Mouse (Mus musculus) embryonic fibroblast, embryonic 13.5 days (primary cell): ENCODE results near the gene Panx1. TPM values are rescaled to one million over a fixed set of nuclear protein-coding genes. Genes with fewer than 3 reads are reported as not detected.
A peak's percentile ranks its signal among the peaks of the same experiment; 100 is the strongest.

Experiments used
- H3K27ac ChIP-seq: 2 replicates; pipeline ENCODE4 v1.5.1; 2012; ENCODE audit warnings: low read length, control low read depth, inconsistent platforms; ENCODE audit not compliant: insufficient read depth
- H3K4me1 ChIP-seq: 2 replicates; pipeline ENCODE4 v1.6.1; 2011; ENCODE audit warnings: low read length; ENCODE audit not compliant: control insufficient read depth, insufficient read depth
- H3K4me3 ChIP-seq: 2 replicates; pipeline ENCODE4 v1.5.1; 2011; ENCODE audit warnings: mild to moderate bottlenecking, control low read depth, low read length; ENCODE audit not compliant: insufficient read depth
- CTCF ChIP-seq: IDR thresholded peaks from 2 replicates; pipeline ENCODE4 v1.5.1; 2011; ENCODE audit warnings: mild to moderate bottlenecking, control low read depth, low read length, moderate library complexity, borderline replicate concordance; ENCODE audit not compliant: insufficient read depth
- POLR2A ChIP-seq: IDR thresholded peaks from 2 replicates; pipeline ENCODE4 v1.6.1; 2011; ENCODE audit warnings: low read depth, mild to moderate bottlenecking, control low read depth, low read length, moderate library complexity
- polyA plus RNA-seq: library from polyadenylated mRNA; stranded (reverse); fragments of >200 nt; gene quantifications from 2 replicates; pipeline ENCODE4 v1.2.4, GENCODE M21; 2011; ENCODE audit warnings: low read depth; ENCODE audit not compliant: missing spikeins, insufficient read length

Panx1 gene
- polyA plus RNA-seq, 1 experiment = 21.1 TPM

- H3K4me3 ChIP-seq = no peak overlapping the region
- TF ChIP-seq POLR2A (no peak), CTCF (no peak)
Measured at GRCm38 (mm10) chr9:15039848-15040247, 5.4 kb downstream of the Panx1 start.

GRCm38 (mm10) chr9:15037704-15038103 is 7.6 kb downstream of the Panx1 start:
- no peak overlapping the region for H3K27ac ChIP-seq
- no peak for TF ChIP-seq CTCF
- TF ChIP-seq POLR2A = no peak
- H3K4me1 ChIP-seq = no peaks in the 10 kb centered on the region

More at GRCm38 (mm10) chr9:15039848-15040247, 5.4 kb downstream of the Panx1 start:
- Histone ChIP-seq H3K27ac (no peak overlapping the region), H3K4me1 (no peaks in the 10 kb centered on the region)

GRCm38 (mm10) chr9:15037237-15037636 is 8.0 kb downstream of the Panx1 start:
- TF ChIP-seq CTCF = no peak
- TF ChIP-seq POLR2A = no peak
- H3K4me1 ChIP-seq = no peaks in the 10 kb centered on the region
- no peak overlapping the region for H3K4me3 ChIP-seq
- H3K27ac ChIP-seq = no peak overlapping the region

More at GRCm38 (mm10) chr9:15037704-15038103, 7.6 kb downstream of the Panx1 start:
- no peak overlapping the region for H3K4me3 ChIP-seq

- H3K4me1 ChIP-seq = no peaks in the 10 kb centered on the region
- H3K4me3 ChIP-seq = no peak overlapping the region
- no peak for TF ChIP-seq POLR2A
- no peak for TF ChIP-seq CTCF
- no peak overlapping the region for H3K27ac ChIP-seq
Measured at GRCm38 (mm10) chr9:15036807-15037206, 8.5 kb downstream of the Panx1 start.

- Histone ChIP-seq H3K27ac (no peak overlapping the region), H3K4me3 (no peak overlapping the region), H3K4me1 (no peaks in the 10 kb centered on the region)
- TF ChIP-seq POLR2A (no peak), CTCF (no peak)
Measured at GRCm38 (mm10) chr9:15036405-15036804, 8.9 kb downstream of the Panx1 start.

GRCm38 (mm10) chr9:15035979-15036378 is 9.3 kb downstream of the Panx1 start:
- no peak overlapping the region for H3K4me3 ChIP-seq
- no peak overlapping the region for H3K27ac ChIP-seq
- H3K4me1 ChIP-seq = no peaks in the 10 kb centered on the region
- TF ChIP-seq CTCF (no peak), POLR2A (no peak)

GRCm38 (mm10) chr9:15034546-15035273 is 10.6 kb downstream of the Panx1 start:
- no peak for TF ChIP-seq POLR2A
- no peak for TF ChIP-seq CTCF
- Histone ChIP-seq H3K4me1 (no peaks in the 10 kb centered on the region), H3K27ac (no peak overlapping the region), H3K4me3 (no peak overlapping the region)

- Histone ChIP-seq H3K27ac (no peak overlapping the region), H3K4me3 (no peak overlapping the region), H3K4me1 (no peaks in the 10 kb centered on the region)
- TF ChIP-seq CTCF (0 out of 2 replicates have a peak, but pooled peaks have one; percentile 14), POLR2A (no peak)
Measured at GRCm38 (mm10) chr9:15033568-15034160, 11.6 kb downstream of the Panx1 start.

- no peak for TF ChIP-seq CTCF
- Histone ChIP-seq H3K27ac (no peak overlapping the region), H3K4me3 (no peak overlapping the region), H3K4me1 (no peaks in the 10 kb centered on the region)
Measured at GRCm38 (mm10) chr9:15032797-15033196, 12.5 kb downstream of the Panx1 start.

- Histone ChIP-seq H3K4me3 (no peak overlapping the region), H3K27ac (no peak overlapping the region), H3K4me1 (no peaks in the 10 kb centered on the region)
- TF ChIP-seq CTCF (no peak), POLR2A (no peak)
Measured at GRCm38 (mm10) chr9:15030771-15031170, 14.5 kb downstream of the Panx1 start.
